In the genomic region with DNA sequence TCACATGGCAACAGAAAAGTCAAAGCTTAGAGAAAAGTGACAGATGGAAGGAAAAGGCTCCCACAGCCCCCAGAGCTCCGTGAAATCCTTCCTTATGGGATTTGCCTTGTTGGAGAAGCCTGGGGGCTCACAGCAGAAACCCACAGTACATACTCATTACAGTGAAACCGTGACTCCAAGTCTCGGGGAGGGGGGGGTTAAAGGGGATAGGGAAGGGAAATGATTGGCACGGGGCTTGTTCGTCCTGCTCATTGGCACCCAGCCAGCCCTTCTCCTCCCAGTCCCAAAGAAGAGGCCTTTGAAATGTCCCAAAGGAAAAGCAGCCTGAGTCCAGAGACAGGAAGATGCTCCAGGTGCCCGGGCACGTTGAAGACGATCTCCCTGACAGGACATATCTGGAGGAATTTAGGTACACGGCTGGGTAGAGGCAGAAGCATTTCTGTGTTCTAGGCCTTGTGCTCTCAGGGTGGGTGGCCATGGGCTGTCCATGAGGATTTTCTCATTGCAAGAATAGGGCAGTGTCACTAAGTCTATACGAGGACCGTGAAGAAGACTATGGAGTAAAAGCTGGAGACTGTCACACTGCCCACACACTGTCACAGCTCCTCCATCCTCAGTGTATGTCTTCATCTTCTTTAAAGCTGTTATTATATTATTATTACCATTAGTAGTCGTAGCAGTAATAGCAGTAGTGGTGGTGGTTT, we compare ENCODE assay signal across 16 mouse cellular contexts. TPM values are rescaled to one million over a fixed set of nuclear protein-coding genes. Genes with fewer than 3 reads are reported as not detected.
A peak's percentile ranks its signal among the peaks of the same experiment; 100 is the strongest.
DNase-seq lines count a peak whose midpoint lies in the region; ATAC-seq lines count a peak whose summit lies in the region.
"Had no signal": no experiment of that assay in that cellular context is flagged by ENCODE, and none has a peak within 500 bp of the region (broad histone marks: within the 10 kb centered on the region; RNA-seq: fewer than 3 reads in every experiment).

No protein-coding gene starts in this region.

- no peak overlapping the region for H3K4me2 ChIP-seq in hindbrain, embryonic 11.5 days (replicated peaks; ENCODE audit: low read depth, low read length)
- H3K4me2 ChIP-seq in hindbrain, embryonic 13.5 days, result no peak overlapping the region
- H3K4me2 ChIP-seq in midbrain, embryonic 11.5 days, result no peak overlapping the region
- no peak overlapping the region for H3K4me2 ChIP-seq in hindbrain, embryonic 15.5 days
- H3K4me2 ChIP-seq in midbrain, embryonic 15.5 days, result no peak overlapping the region

- H3K9ac ChIP-seq in hindbrain, embryonic 11.5 days (ENCODE audit: low read depth, low read length), result no peak overlapping the region
- H3K9ac ChIP-seq in hindbrain, embryonic 13.5 days, result no peak overlapping the region
- no peak overlapping the region for H3K9ac ChIP-seq in midbrain, embryonic 11.5 days (ENCODE audit: low read length)
- no peak overlapping the region for H3K9ac ChIP-seq in hindbrain, embryonic 15.5 days
- H3K9ac ChIP-seq in midbrain, embryonic 15.5 days, result no peak overlapping the region
- H3K9ac ChIP-seq: liver, embryonic 14.5 days had no signal

- H3K27me3 ChIP-seq in hindbrain, embryonic 11.5 days (ENCODE audit: control insufficient read depth, insufficient read depth, low read length), result no peaks in the 10 kb centered on the region
- H3K27me3 ChIP-seq in hindbrain, embryonic 13.5 days, result no peaks in the 10 kb centered on the region
- no peaks in the 10 kb centered on the region for H3K27me3 ChIP-seq in midbrain, embryonic 11.5 days (ENCODE audit: control insufficient read depth, insufficient read depth, low read length)
- 0 out of 2 replicates have a peak, but pooled peaks cover 9% of the 10 kb centered on the region for H3K27me3 ChIP-seq in midbrain, embryonic 10.5 days (ENCODE audit: low read depth, poor library complexity, severe bottlenecking)
- no peaks in the 10 kb centered on the region for H3K27me3 ChIP-seq in hindbrain, embryonic 15.5 days
- H3K27me3 ChIP-seq in midbrain, embryonic 15.5 days (replicated peaks), result no peaks in the 10 kb centered on the region

- no peaks in the 10 kb centered on the region for H3K9me3 ChIP-seq in hindbrain, embryonic 11.5 days (ENCODE audit: control insufficient read depth, low read length)
- no peaks in the 10 kb centered on the region for H3K9me3 ChIP-seq in hindbrain, embryonic 13.5 days
- no peaks in the 10 kb centered on the region for H3K9me3 ChIP-seq in midbrain, embryonic 11.5 days (ENCODE audit: control insufficient read depth, low read length)
- no peaks in the 10 kb centered on the region for H3K9me3 ChIP-seq in midbrain, embryonic 10.5 days (replicated peaks)
- no peaks in the 10 kb centered on the region for H3K9me3 ChIP-seq in hindbrain, embryonic 15.5 days
- H3K9me3 ChIP-seq in midbrain, embryonic 15.5 days, result no peaks in the 10 kb centered on the region
- H3K9me3 ChIP-seq: G1E; heart, embryonic 10.5 days had no signal

- no peak overlapping the region for H3K4me3 ChIP-seq in hindbrain, embryonic 11.5 days (ENCODE audit: low read depth, low read length)
- no peak overlapping the region for H3K4me3 ChIP-seq in hindbrain, embryonic 13.5 days
- no peak overlapping the region for H3K4me3 ChIP-seq in midbrain, embryonic 11.5 days (ENCODE audit: low read depth, low read length)
- no peak overlapping the region for H3K4me3 ChIP-seq in midbrain, embryonic 10.5 days
- H3K4me3 ChIP-seq in hindbrain, embryonic 15.5 days, result no peak overlapping the region
- no peak overlapping the region for H3K4me3 ChIP-seq in midbrain, embryonic 15.5 days
- H3K4me3 ChIP-seq: heart, embryonic 10.5 days had no signal

- 0 out of 2 replicates have a peak, but pooled peaks cover 2% of the 10 kb centered on the region for H3K4me1 ChIP-seq in hindbrain, embryonic 11.5 days (replicated peaks; ENCODE audit: control insufficient read depth, insufficient read depth, low read length)
- H3K4me1 ChIP-seq in hindbrain, embryonic 13.5 days (replicated peaks), result peaks cover 26% of the 10 kb centered on the region
- peaks cover 6% of the 10 kb centered on the region; the same call in 1 of the 2 replicates for H3K4me1 ChIP-seq in midbrain, embryonic 11.5 days (ENCODE audit: control insufficient read depth, insufficient read depth, low read length)
- H3K4me1 ChIP-seq in midbrain, embryonic 10.5 days, result peaks cover 29% of the 10 kb centered on the region
- peaks cover 4% of the 10 kb centered on the region; the same call in 1 of the 2 replicates for H3K4me1 ChIP-seq in hindbrain, embryonic 15.5 days (replicated peaks)
- peaks cover 4% of the 10 kb centered on the region; the same call in 1 of the 2 replicates for H3K4me1 ChIP-seq in midbrain, embryonic 15.5 days

- no peak overlapping the region for H3K27ac ChIP-seq in hindbrain, embryonic 11.5 days (ENCODE audit: low read depth, low read length)
- no peak overlapping the region for H3K27ac ChIP-seq in hindbrain, embryonic 13.5 days
- no peak overlapping the region for H3K27ac ChIP-seq in midbrain, embryonic 11.5 days (ENCODE audit: low read depth, low read length)
- no peak overlapping the region for H3K27ac ChIP-seq in midbrain, embryonic 10.5 days (replicated peaks)
- H3K27ac ChIP-seq in hindbrain, embryonic 15.5 days (replicated peaks), result no peak overlapping the region
- no peak overlapping the region for H3K27ac ChIP-seq in midbrain, embryonic 15.5 days
- H3K27ac ChIP-seq: heart, embryonic 10.5 days; liver, embryonic 14.5 days; macrophage had no signal

- 76% methylated on average over 12 of the region's 12 CpGs for WGBS in hindbrain, embryonic 11.5 days
- 52% methylated on average over 12 of the region's 12 CpGs for WGBS in hindbrain, embryonic 13.5 days
- 72% methylated on average over 12 of the region's 12 CpGs for WGBS in midbrain, embryonic 11.5 days
- WGBS in midbrain, embryonic 10.5 days, result 84% methylated on average over 12 of the region's 12 CpGs
- 40% methylated on average over 12 of the region's 12 CpGs for WGBS in hindbrain, embryonic 15.5 days
- WGBS in midbrain, embryonic 15.5 days, result 27% methylated on average over 12 of the region's 12 CpGs

- no peak for ATAC-seq in hindbrain, embryonic 11.5 days (ENCODE audit: low FRiP score)
- ATAC-seq in hindbrain, embryonic 13.5 days (ENCODE audit: low FRiP score), result no peak
- ATAC-seq in midbrain, embryonic 11.5 days (ENCODE audit: low FRiP score), result no peak; the same call in 1 of the 2 replicates
- 0 out of 2 replicates have a peak, but pooled peaks have one; percentile 24 for ATAC-seq in hindbrain, embryonic 15.5 days (ENCODE audit: low FRiP score, low read depth)
- ATAC-seq in midbrain, embryonic 15.5 days (replicated peaks), result peak; percentile 80

- DNase-seq in hindbrain, embryonic 11.5 days (ENCODE audit: low spot score), result peak; percentile 15
- DNase-seq in midbrain, embryonic 11.5 days (ENCODE audit: low spot score, missing footprints), result peak; percentile 84
- no peak for DNase-seq in midbrain, embryonic 10.5 days (ENCODE audit: low spot score)
- no peak for DNase-seq in c-Kit-positive CD71-positive TER-119-positive erythroid progenitor cells, embryonic 14.5 days (ENCODE audit: low spot score)
- DNase-seq: cerebellum, adult 2 months; heart, postnatal 14 days; kidney, adult 11 months; kidney, postnatal 36 days; right cerebral cortex, adult 18-20 months had no signal

- H3K36me3 ChIP-seq in hindbrain, embryonic 11.5 days (ENCODE audit: control insufficient read depth, insufficient read depth, low read length), result no peaks in the 10 kb centered on the region
- no peaks in the 10 kb centered on the region for H3K36me3 ChIP-seq in hindbrain, embryonic 13.5 days
- H3K36me3 ChIP-seq in midbrain, embryonic 11.5 days (ENCODE audit: control insufficient read depth, insufficient read depth, low read length), result no peaks in the 10 kb centered on the region
- no peaks in the 10 kb centered on the region for H3K36me3 ChIP-seq in midbrain, embryonic 10.5 days
- H3K36me3 ChIP-seq in hindbrain, embryonic 15.5 days, result no peaks in the 10 kb centered on the region
- H3K36me3 ChIP-seq in midbrain, embryonic 15.5 days (replicated peaks), result no peaks in the 10 kb centered on the region
- H3K36me3 ChIP-seq: G1E; heart, embryonic 10.5 days had no signal

RNA-seq across cellular contexts. Expression of a gene that starts 27.2 kb away (rescaled TPM):
- polyA plus RNA-seq in hindbrain, embryonic 11.5 days (2014; fragmentation: Nextera tagmentation; extraction: Ambion mirVana), result 1,153 and 1,300 TPM in 2 replicates
- polyA plus RNA-seq in hindbrain, embryonic 13.5 days (2015; fragmentation: Nextera tagmentation; extraction: Ambion mirVana), result 270 and 302 TPM in 2 replicates
- 1,627 and 1,717 TPM in 2 replicates for polyA plus RNA-seq in midbrain, embryonic 11.5 days (2014; fragmentation: Nextera tagmentation; extraction: Ambion mirVana)
- polyA plus RNA-seq in midbrain, embryonic 10.5 days (2016; fragmentation: Nextera tagmentation; extraction: Ambion mirVana), result 1,714 and 1,799 TPM in 2 replicates
- 288 and 507 TPM in 2 replicates for polyA plus RNA-seq in hindbrain, embryonic 15.5 days (2015; fragmentation: Nextera tagmentation; extraction: Ambion mirVana)
- 320 and 370 TPM in 2 replicates for polyA plus RNA-seq in midbrain, embryonic 15.5 days (2015; fragmentation: Nextera tagmentation; extraction: Ambion mirVana)

Comparison
In these comparisons a context has a peak if more than half of its experiments do, and no peak if none do; other contexts are left out.
1. ATAC-seq: peak in hindbrain, embryonic 15.5 days (single experiment) and midbrain, embryonic 15.5 days (single experiment); none in hindbrain, embryonic 11.5 days (single experiment), hindbrain, embryonic 13.5 days (single experiment) and midbrain, embryonic 11.5 days (single experiment).
2. DNase-seq: peak in hindbrain, embryonic 11.5 days (single experiment) and midbrain, embryonic 11.5 days (single experiment); none in midbrain, embryonic 10.5 days (single experiment) and c-Kit-positive CD71-positive TER-119-positive erythroid progenitor cells, embryonic 14.5 days (single experiment).